Mouse (Mus musculus) forebrain, postnatal 0 days (tissue): ENCODE measurements around the gene Pde1b. TPM values are rescaled to one million over a fixed set of nuclear protein-coding genes. Genes with fewer than 3 reads are reported as not detected.

Experiments used
- ATAC-seq: fragments of 200-750 bp; cut with Nextera tagmentation; 2 replicates; pipeline ENCODE4 v1.8.0; 2017; ENCODE audit warnings: mild to moderate bottlenecking, moderate library complexity
- DNase-seq: peaks from one replicate; pipeline ENCODE4 v3.0.0-alpha.2; 2015
- H3K27ac ChIP-seq: fragments of 300-500 bp; sonication (generic); 2 replicates; pipeline ENCODE4 v1.5.1; 2014; ENCODE audit warnings: low read depth, mild to moderate bottlenecking, antibody characterized with exemption, low read length, moderate library complexity, mixed read lengths
- H3K27me3 ChIP-seq: fragments of 300-500 bp; sonication (generic); 2 replicates; pipeline ENCODE4 v1.6.1; 2014; ENCODE audit warnings: mild to moderate bottlenecking, low read length, mixed read lengths; ENCODE audit not compliant: insufficient read depth
- H3K36me3 ChIP-seq: fragments of 300-500 bp; sonication (generic); 2 replicates; pipeline ENCODE4 v1.6.1; 2014; ENCODE audit warnings: mild to moderate bottlenecking, moderate library complexity; ENCODE audit not compliant: insufficient read depth
- H3K4me1 ChIP-seq: fragments of 300-500 bp; sonication (generic); 2 replicates; pipeline ENCODE4 v1.6.1; 2014; ENCODE audit warnings: antibody characterized with exemption; ENCODE audit not compliant: insufficient read depth
- H3K4me2 ChIP-seq: fragments of 300-500 bp; sonication (generic); 2 replicates; pipeline ENCODE4 v1.6.1; 2014; ENCODE audit warnings: low read depth, mild to moderate bottlenecking, moderate library complexity
- H3K4me3 ChIP-seq: fragments of 300-500 bp; sonication (generic); 2 replicates; pipeline ENCODE4 v1.5.1; 2014; ENCODE audit warnings: low read depth, low read length, mixed read lengths
- H3K9ac ChIP-seq: fragments of 300-500 bp; sonication (generic); 2 replicates; pipeline ENCODE4 v1.6.1; 2014; ENCODE audit warnings: mild to moderate bottlenecking
- H3K9me3 ChIP-seq: fragments of 300-500 bp; sonication (generic); 2 replicates; pipeline ENCODE4 v1.6.1; 2016; ENCODE audit warnings: low read length
- CTCF ChIP-seq: sonication (generic); IDR thresholded peaks from 2 replicates; pipeline ENCODE4 v1.5.1; 2016; ENCODE audit warnings: antibody characterized with exemption, control low read depth, low read depth
- WGBS: fragments of 180-500 bp; shearing (Covaris S2); extraction: QIAGEN DNeasy Blood & Tissue Kit; methylation state at CpG from one replicate; pipeline ENCODE4 v1.1.7; 2014; 5-methylcytosine and 5-hydroxymethylcytosine counted together
- polyA plus RNA-seq: library from polyadenylated mRNA; unstranded; fragments of >200 nt; fragmentation: Nextera tagmentation; extraction: Ambion mirVana; gene quantifications from 2 replicates; pipeline ENCODE4 v1.2.1, GENCODE M21; 2015
- total RNA-seq: library from RNA; depleted of rRNA; stranded (reverse); fragments of >200 nt; gene quantifications from 2 replicates; pipeline ENCODE4 v1.2.3, GENCODE M21; 2014; rRNA removed

The Pde1b gene
- total RNA-seq (78.8 and 79.0 TPM in 2 replicates), polyA plus RNA-seq (43.4 and 54.1 TPM in 2 replicates)

DNA sequence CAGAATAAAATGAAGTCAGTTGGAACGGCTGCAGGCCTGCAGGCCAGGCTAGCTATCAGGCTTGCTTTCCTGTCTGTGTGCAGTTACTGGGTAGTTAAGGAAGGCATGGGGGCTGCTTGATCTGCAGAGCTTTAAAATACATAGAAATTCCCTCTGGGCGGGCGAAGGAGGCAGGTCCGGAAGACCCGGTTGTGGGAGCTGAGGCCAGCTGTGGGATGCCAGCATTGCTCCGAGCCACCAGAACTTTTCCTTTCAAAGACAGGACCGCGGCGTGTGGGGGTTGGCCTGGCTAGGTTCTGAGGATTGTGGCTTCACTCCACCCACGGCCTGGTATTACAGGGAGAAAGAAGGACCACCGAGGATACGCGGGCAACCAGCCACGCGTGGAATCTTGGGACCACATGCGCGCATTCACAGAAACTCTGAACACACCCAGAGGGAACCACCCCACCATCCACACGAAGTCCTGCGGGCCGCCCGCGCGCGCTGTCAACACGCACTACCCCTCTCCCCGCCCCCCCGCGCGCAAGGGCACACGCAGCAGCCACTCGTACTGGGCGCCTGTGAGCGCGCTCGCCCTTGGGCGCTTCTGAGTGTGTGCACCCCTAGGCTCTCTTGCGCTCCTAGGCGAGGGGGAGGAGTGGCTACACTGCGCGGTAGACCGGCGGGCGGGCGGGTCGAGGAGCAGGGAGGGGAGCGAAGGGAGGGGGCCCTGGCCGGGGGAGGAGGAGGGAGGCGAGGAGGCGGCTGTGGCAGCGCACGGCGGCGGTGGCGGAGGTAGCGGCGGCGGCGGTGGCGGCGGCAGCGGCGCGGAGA, at the start of gene Pde1b:
Gene Pde1b, plus strand, starts transcription at position 600 of the 816 bp plus-strand sequence.
- ATAC-seq (peak; percentile 90), DNase-seq (peak; percentile 71)
- Histone ChIP-seq H3K4me1 (peaks cover 5% of the 10 kb centered on the region; the same call in 1 of the 2 replicates), H3K9ac (peak within 1 kb of the TSS; percentile 76), H3K27me3 (no peaks in the 10 kb centered on the region; the same call in 1 of the 2 replicates), H3K4me2 (peak within 1 kb of the TSS; percentile 85), H3K9me3 (no peaks in the 10 kb centered on the region), H3K4me3 (peak within 1 kb of the TSS; percentile 66), H3K36me3 (no peaks in the 10 kb centered on the region), H3K27ac (peak within 1 kb of the TSS; percentile 72)
- WGBS: 2% methylated on average over 57 of the region's 63 CpGs
- no peak; the same call in 1 of the 2 replicates for TF ChIP-seq CTCF

DNA sequence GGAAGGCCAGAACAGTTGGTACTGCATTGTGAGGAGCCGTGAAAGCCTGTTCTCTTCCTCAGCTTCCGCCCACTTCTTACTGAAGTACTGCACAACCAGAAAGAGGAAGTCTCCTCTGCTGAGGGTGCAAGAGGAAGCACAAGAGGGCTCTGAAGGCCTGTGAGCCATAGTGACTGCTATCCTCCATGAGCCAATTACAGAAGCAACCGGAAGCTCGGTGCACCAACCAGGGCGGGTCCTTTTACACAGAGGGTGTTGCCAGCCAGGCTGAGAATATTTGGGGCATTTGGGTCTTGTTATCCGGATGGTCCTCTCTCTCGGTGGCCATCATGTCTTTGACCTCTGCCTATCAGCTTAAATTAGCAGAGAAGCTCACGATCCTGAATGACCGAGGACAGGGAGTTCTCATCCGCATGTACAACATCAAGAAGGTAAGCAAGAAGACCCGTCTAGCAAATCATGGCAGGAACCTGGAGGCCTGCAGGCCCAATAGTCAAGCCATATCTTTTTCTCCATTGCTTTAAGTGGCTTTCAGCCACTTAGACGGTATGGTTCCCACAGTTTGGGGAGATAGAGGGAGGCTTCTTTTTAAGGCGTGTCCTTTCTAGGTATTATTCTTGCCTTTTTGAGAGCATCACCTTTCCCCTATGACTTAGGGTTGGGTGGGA, 49.1 kb upstream of the Pde1b start, which contains the start of gene Nckap1l:
Gene Nckap1l, plus strand, starts transcription at position 244 of the 668 bp plus-strand sequence.
- DNase-seq (no peak), ATAC-seq (no peak)
- Histone ChIP-seq H3K4me1 (no peaks in the 10 kb centered on the region), H3K36me3 (no peaks in the 10 kb centered on the region), H3K4me3 (no peak within 1 kb of the TSS), H3K27ac (no peak within 1 kb of the TSS), H3K4me2 (no peak within 1 kb of the TSS), H3K9me3 (no peaks in the 10 kb centered on the region), H3K9ac (no peak within 1 kb of the TSS), H3K27me3 (no peaks in the 10 kb centered on the region)
- 89% methylated on average over 13 of the region's 13 CpGs for WGBS
- no peak for TF ChIP-seq CTCF

DNA sequence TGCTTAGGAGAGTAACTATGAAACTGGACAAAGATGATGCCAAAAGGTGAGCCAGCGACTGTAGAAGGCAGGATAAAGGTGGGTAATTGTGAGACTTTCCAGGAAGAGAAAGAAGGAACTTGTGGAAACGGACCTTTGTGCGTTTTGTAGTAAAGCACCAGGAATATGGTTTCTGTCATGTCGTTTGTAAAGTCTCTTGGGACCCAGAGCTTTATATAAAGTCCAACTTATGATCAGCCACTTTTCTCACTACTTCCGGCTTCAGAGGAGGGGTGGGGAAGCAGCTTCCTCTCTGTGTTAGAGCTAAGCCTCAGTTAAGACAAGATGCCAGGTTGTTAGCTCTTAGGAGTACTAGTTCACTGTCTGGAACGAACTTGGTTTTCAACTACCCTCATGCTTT, 48.4 kb upstream of the Pde1b start:
- H3K27ac ChIP-seq: no peak overlapping the region
- TF ChIP-seq CTCF: no peak
- H3K27me3 ChIP-seq: no peaks in the 10 kb centered on the region
- H3K36me3 ChIP-seq: no peaks in the 10 kb centered on the region
- ATAC-seq (no peak), DNase-seq (no peak)
- no peak overlapping the region for H3K9ac ChIP-seq
- no peak overlapping the region for H3K4me3 ChIP-seq
- no peak overlapping the region for H3K4me2 ChIP-seq
- H3K4me1 ChIP-seq: no peaks in the 10 kb centered on the region
- no peaks in the 10 kb centered on the region for H3K9me3 ChIP-seq
- WGBS: 88% methylated on average over 6 of the region's 6 CpGs

DNA sequence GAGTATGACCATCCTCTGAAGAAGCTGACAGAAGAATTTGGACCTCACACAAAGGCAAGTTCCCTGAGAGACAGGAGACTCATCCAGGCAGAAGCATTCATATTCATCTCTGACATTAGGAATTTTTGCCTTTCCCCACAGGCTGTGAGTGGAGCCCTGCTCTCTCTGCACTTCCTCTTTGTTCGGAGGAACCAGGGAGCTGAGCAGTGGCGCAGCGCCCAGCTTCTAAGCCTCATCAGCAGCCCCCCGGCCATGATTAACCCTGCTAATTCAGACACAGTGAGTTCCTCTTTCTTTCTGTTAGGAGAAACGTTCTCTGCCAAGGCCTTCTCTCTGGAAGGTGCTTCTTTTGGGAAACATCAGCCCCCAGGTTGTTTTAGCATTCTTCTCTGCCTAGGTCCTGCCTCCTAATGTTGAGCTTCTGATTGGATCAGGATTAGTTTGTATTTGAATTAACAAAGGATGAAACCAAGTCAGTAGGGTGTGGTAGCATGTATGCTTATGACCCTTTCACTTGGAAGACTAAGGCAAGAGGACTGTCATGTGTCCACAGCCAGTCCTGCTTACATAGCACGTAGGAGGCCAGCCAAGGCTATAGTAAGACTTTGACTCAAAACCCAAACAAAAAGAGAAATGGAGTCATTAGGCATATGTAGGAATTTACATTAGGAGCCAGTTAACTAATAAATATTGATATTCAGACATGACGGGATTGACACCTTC, 40.1 kb upstream of the Pde1b start:
- Histone ChIP-seq H3K36me3 (no peaks in the 10 kb centered on the region), H3K27ac (no peak overlapping the region), H3K9me3 (no peaks in the 10 kb centered on the region), H3K4me1 (no peaks in the 10 kb centered on the region), H3K9ac (no peak overlapping the region), H3K4me2 (no peak overlapping the region), H3K4me3 (no peak overlapping the region), H3K27me3 (no peaks in the 10 kb centered on the region)
- TF ChIP-seq CTCF: no peak
- DNase-seq (peak; percentile 21), ATAC-seq (no peak)
- WGBS: 52% methylated on average over 7 of the region's 7 CpGs

DNA sequence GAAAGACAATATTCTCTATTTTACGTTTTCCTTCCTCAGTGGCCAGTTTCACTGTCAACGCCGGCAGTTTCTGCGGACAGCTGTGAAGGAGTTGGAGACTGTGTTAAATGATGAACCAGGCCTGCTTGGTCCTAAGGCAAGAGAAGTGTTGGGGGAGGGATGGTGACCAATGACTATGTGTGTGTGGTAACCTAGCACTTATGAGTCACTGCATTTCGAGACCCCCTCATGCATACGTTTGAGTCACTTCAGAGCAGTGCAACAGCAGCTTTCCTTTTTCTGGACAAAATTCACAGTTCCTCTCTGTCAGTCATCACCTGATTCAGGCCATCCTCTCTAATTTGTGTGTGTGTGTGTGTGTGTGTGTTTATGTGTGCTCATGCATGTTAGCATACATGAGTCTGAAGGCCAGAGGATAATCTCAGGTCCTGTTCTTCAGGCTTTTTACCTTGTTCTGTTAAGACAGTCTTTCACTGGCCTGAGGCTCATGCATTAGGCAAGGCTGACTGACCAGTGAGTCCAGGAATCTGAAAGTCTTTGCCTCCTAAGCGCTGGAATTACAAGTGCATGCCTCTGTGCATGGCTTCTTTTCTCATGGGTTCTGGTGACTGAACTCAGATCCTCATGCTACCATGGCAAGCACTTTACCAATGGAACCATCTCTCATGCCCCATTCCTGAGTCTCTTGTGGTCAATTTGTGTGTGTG, 31.2 kb upstream of the Pde1b start:
- WGBS: 82% methylated on average over 7 of the region's 7 CpGs
- no peak for TF ChIP-seq CTCF
- no peaks in the 10 kb centered on the region for H3K36me3 ChIP-seq
- no peaks in the 10 kb centered on the region for H3K27me3 ChIP-seq
- no peak overlapping the region for H3K4me3 ChIP-seq
- H3K4me2 ChIP-seq: no peak overlapping the region
- H3K9ac ChIP-seq: no peak overlapping the region
- DNase-seq: no peak
- ATAC-seq: no peak
- no peaks in the 10 kb centered on the region for H3K9me3 ChIP-seq
- no peaks in the 10 kb centered on the region for H3K4me1 ChIP-seq
- no peak overlapping the region for H3K27ac ChIP-seq

DNA sequence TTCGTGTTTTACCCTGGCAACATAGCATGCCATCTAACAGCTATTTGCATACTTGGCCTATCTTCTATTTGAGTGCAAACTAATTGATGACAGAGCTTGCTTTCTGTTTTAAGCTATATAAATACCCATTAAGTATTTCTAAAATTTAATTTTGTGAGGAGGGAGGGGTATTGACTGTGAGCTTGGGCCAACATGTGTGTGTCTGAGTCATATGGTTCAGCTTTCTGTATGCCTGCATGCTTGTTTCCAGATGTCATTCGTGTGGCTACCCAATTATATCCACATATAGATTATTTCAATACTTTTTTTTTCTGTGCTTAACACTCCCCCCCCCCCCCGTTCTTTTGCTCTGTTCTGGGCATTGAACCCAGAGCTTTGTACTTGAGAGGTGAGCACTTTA, 30.6 kb upstream of the Pde1b start:
- WGBS: 39% methylated on average over 3 of the region's 3 CpGs
- Histone ChIP-seq H3K4me2 (no peak overlapping the region), H3K27me3 (no peaks in the 10 kb centered on the region), H3K27ac (no peak overlapping the region), H3K9ac (no peak overlapping the region), H3K4me3 (no peak overlapping the region), H3K9me3 (no peaks in the 10 kb centered on the region), H3K4me1 (no peaks in the 10 kb centered on the region), H3K36me3 (no peaks in the 10 kb centered on the region)
- DNase-seq: no peak
- TF ChIP-seq CTCF: no peak
- no peak for ATAC-seq
